Mouse (Mus musculus) urinary bladder, postnatal 25 days (tissue): ENCODE measurements around the gene Utp14a.
"Not testable (repeated sequence)": the region's sequence is repeated elsewhere in the genome, so short reads cannot be mapped to it uniquely, and the experiment has no call there.

Experiments
- DNase-seq: peaks from one replicate; pipeline ENCODE4 v3.0.0; 2022; ENCODE audit warnings: low spot score

Gene Utp14a

DNA sequence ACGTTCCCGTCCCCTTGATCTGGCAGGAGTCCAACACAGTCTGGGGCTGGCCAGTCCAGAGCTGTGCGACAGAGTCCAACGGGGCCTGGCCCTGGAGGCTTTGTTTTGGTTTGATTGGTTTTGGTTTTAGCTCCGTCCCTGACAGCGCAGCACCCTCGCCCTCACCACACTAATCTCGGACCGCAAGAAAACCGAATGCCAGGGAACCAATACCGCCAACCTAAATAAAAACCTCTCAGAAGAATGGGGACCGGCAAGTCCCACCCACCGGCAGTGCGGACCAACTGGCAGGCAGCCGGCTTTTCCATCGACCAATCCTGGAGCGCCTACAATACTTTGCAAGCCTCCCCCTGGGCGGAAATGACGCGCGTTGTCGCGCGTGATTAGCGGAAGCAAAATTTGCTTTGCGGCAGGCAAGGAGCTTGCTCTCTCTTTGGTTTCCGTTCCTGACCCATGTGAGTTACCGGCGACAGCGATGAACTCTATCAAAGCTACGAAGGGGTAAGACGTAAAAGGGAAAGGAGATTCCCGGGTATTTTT is at the start of gene Utp14a:
Gene Utp14a, plus strand, starts transcription at position 395 of the 540 bp plus-strand sequence.
- DNase-seq: peak; percentile 90

DNA sequence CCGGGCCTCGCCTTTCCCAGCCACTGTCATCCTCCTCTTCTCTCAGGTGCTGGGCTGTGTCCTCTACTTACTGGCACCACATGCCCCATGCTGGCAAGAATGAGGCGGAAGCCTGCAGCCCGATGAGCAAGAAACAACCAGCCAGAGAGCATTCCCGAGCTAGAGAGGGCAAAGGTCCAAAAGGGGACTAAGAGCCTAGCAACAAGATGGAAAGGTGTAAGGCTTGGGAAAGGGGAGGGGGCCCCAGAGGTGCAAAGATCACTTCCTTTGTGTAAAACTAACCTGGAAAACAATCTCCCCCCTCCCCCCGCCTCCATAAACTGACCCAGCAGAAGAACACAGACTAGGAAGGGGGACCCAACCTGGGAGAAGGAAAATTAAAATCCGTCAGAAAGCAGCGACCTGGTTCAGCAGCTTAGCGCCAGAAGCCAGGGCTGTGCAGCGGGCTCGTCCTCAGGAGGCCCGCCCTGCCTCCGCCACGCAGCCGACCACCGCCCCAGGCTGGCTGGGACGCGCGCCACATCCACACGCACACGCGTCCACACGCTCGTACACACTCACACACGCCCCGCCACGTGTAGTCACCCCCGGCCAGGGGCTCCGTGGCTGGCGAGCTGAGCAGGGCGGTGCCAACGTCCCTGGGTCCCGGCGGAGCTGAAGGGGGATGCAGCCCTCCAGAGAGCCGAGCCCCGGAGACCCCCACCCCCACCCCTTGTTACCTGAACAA is 48.7 kb upstream of the Utp14a start:
- peak; percentile 13 for DNase-seq

DNA sequence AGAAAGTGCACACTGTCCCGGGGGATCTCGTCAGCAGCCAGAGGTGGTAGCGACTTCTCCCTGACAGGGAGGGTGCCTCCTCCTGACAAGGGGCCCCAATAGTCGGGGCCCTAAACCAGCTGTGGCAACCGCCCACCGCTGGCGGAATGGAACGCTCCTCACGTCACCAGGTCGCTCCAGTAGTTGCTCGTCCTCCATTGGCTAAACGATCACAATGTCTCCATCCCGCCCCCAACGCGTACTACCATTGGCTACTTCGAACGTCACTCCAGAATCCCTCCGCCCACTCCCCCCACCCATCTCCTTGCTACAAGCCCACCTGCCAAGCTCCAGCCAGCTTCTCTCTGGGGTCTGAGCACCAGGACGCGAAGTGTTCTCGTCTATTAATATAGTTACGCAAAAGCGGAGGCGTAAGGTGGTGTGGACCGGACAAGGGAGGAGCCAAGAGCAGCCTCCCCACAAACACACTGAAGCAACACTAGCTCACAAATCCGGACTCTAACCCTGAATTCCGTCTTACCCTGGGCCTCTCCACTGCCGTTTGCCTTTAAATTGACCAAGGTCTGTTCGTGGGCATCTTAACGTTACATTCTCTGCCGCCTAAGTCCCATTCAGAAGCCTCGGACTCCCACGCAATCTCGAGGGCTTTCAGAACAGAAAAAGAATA is 48.0 kb upstream of the Utp14a start, which contains the start of gene Zdhhc9:
Gene Zdhhc9, minus strand, starts transcription at position 360 of the 667 bp plus-strand sequence.
- DNase-seq: peak; percentile 74

DNA sequence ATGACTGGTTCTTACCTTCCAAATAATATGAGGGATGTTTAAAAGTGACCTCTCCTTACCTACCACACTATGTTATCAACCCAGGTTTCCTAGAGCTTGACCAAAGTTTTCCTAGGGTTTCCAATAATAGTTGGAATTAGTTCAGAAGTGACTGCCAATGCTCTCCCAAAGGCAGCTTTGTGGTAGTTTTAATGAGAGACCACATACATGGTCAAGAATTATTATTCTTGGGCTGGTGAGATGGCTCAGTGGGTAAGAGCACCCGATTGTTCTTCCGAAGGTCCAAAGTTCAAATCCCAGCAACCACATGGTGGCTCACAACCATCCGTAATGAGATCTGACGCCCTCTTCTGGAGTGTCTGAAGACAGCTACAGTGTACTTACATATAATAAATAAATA is 46.9 kb upstream of the Utp14a start:
- DNase-seq: not testable (repeated sequence)

DNA sequence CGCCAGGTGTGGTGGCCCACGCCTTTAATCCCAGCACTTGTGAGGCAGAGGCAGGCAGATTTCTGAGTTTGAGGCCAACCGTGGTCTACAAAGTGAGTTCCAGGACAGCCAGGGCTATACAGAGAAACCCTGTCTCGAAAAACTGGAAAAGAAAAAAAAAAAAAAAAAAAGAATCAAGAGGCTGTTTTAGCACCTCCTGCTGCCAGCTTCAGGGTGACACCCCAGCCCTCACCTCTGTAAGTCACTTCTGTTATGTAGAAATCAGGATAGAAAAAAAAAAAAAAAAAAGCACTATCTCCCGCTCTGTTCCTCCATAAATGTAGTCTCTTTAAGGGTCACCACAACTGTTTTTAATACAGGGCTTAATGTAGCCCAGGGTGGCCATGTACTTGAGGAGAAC is 37.2 kb upstream of the Utp14a start:
- no peak for DNase-seq

DNA sequence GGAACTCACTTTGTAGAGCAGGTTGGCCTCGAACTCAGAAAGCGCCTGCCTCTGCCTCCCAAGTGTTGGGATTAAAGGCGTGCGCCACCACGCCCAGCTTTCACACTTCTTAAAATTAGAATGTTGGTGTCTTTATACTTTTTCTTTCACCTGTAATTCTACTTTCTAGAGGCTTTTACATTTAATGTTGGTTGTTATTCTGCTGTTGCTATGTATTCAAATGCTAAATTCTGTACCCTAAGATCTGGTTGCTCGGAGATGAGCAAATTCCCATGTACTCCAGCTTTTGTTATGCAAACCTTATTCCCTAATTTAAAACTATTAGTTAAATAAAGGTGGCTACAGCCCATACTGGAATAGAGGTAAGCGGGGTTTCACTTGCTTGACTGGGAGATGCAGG is 34.0 kb upstream of the Utp14a start:
- no peak for DNase-seq

DNA sequence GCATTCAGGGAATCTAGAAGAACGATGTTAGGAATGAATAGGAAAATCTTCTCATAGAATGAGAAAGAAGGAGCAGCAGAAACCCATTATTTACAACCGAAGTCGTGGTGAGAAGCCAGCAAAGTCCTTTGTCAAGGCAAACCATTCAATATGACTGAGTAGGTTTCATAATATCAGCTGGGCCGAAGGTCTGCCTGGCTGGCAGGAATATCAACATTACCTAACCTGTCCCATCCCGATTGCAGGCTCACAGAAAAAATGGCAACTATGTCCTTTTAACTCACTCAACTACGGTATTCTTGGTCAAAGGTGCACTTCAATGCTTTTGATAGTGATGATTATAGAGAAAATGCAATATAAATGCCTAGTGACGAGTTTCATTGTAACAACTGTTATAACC is 30.4 kb upstream of the Utp14a start:
- no peak for DNase-seq

DNA sequence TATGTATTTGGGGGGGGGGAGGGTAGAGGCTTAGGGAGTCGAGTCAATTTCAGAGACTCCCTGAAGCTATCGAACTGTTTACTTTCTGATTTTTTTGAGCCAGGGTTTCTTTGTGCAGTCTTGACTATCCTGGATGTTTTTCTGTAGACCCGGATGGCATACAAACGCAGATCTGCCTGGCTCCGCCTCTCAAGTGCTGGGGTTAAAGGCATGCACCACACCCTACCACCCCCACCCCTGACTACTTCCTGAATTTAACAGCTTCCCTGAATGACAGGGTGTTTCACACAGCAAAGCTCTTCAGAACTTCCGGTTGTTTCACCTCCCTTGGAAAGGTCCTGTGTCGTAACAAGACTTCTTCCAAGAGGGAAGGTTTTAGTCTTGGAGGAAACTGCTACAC is 22.2 kb upstream of the Utp14a start:
- no peak for DNase-seq

DNA sequence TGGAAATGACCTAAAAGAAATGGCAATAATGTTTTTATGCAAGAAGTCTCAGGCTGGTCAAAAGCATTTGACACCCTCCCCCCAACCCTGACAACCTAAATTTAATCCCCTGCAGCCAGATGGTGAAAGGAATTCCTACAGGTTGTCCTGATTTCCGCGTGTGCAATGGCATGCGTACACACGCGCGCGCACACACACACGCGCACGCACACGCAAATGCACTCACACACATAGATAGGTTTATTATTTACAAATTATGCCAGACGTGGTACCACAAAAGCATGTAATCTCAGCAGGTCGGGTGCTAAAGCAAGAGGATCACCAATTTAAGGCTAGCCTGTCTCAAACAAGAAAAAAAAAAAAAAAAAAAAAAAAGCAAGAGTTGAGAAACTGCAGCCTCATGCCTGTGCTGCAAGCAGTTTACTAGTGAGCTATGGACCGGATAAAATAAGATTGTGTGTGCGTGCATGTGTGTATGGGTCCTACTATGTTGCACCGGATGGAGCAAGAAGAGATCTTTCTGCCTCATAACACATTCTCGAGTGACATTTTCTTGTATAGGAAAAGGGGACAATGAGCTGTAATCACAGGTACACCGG is 733 bp upstream of the Utp14a start:
- DNase-seq: no peak

DNA sequence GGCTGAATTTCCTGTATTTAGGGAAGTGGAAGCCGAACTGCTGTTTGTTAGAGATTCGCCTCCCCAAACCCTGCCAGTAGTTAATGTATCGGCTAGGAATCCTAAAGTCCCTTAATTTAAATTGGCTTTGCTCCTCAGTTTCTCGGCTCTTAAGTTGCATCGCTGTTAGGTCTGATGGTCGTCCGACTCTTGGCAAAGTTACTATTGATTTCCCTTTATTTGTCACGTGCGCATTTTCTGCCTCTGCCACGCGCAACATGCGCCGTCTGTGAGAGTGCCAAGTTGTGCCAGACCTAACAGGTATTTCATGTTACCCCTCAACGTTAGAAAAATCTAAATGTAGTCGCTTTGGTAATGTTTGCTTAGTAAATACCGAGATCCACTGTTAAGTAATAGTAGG is 349 bp downstream of the Utp14a start:
- no peak for DNase-seq

DNA sequence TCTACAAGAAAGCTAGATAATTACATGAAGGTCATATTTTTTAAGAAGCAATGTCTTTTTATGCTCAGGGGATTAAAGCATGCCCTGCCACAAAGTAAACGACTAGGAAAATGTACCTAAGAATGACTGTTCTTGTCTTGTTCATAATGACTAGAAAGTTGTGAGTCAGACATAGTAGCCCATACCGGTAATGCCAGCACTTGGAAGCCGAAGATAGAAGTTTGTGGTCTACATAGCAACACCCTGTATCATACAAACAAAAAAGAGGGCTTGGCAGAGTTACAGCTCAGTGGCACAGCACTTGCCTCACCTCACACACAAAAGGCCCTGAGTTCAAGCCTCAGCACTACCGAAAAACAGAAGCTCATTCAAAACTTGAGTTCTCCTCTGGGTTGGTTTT is 15.0 kb downstream of the Utp14a start:
- no peak for DNase-seq

DNA sequence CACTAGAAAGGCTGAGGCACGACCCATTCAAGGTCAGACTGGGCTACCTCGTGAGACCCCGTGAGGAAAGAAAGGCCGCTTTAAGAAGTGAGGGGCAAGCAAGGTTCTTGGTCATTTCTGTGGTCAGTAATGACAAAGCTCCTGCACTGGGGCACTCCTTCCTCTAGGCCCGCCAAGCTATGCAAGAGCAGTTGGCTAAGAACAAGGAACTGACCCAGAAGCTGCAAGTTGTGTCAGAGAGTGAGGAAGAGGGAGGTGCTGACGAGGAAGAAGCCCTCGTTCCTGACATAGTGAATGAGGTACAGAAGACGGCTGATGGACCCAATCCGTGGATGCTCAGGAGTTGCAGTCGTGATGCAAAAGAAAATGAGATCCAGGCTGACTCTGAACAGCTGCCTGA is 18.0 kb downstream of the Utp14a start:
- no peak for DNase-seq

DNA sequence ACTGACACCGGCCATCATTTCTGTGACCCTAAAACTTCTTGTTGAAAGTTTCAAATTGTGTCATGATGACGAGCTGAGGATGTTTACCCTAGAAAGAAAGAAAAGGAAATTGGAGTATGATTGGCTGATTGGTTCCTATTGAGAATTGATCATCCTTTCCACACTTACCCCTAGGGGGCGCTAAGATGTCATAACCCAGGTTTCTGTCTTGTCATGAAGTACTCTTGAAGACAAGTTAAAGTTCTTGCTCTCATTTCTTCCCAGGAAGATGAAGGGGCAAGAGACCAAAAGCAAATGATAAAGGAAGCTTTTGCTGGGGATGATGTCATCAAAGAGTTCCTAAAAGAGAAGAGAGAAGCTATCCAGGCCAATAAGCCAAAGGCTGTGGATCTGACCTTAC is 21.4 kb downstream of the Utp14a start:
- DNase-seq: peak; percentile 31

DNA sequence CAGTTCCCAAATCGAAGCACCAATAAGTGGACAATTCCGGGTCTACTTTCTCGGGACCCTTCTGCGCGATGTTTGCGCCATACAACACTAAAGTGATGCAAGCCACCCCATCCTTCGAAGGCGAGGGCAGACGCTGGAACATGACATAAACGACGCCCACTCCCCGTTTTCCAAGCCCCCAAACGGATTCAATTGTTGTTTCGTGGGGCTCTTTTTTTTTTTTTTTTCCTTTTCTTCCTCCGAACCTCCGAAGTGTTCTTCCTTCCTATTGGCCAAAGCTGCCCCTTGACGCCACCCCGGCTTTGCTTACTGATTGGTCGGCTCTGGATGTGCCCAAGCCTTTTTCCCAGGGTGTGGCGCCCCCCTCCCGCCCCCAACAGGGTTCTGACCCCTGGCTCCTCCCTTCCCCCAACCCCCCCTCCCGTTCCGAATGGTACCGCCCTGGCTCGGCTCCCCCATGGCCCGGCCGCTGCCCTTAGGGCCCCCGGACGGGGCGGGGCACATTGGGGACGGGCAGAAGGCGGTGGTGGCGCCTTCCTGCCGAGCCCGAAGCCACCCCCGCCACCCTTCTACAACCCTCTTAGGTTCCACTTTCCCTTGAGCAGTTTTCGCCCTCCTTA is 27.8 kb downstream of the Utp14a start:
- DNase-seq: peak; percentile 48

DNA sequence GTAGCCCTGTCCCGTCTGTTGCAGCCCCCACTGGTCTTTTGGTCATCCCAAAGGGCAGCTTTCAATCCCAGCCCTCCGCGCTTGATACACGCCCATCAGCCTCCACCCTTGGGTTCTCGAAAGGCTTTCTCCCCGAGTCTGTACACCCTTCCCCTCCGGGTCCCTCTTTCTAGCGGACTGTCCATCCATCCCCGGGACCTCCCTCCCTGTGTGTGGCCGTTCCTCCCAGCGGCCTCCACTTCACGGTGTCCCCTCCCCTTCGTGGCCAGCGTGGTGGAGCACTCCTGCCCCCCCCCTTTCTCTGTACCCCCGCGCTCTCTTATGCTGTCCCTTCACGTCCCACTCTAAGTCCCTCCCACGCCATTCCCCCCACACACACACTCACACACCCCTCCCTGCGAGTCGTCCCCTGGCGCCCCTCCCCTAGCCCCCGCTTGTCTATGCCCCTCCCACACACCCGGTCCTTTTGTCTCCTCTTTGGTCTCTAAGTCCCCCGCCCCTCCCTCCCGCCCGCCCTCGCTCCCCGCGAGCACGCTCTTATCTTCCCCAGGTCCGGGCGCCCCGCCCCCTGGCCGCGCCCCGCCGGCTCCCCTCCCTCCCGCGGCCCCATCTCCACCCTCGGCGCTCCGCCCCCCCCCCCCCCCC is 28.5 kb downstream of the Utp14a start:
- peak; percentile 37 for DNase-seq

DNA sequence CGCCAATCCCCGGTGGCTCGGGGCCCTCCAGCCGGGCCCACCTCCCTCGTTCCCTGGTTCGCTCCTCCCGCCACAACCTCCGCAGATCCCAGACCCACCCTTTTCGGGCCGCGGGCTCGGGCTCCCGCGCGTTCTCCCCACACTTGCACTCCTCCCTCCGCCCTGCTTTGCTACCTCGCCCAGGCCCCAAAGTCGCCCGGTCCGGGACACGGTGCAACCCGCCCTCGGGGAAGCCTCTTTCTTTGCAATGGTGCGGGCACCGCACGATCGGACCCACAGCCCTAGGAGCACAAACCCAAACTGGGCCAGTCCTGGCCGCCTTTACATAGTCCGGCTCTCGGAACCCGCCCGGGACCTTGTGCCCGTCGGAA is 29.0 kb downstream of the Utp14a start:
- peak; percentile 30 for DNase-seq

DNA sequence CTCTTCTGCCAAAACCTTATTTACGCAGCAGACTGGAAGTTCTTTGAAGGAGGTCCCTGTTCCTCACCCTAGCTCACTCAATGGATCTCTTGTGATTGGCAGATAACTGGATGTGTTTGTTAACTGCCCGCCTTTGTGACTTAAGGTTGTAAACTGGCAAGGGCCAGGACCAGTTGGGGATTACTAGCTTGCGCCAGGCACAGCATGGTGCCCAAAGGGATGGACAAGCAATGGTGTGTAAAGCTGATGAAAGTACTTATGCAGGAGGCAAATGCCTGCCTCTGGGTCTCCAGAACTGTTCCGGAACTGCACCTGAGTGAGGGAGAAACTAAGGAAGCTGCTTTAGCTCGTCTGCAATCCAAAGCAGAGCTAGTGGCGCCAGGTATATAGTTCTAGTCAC is 29.8 kb downstream of the Utp14a start:
- DNase-seq: no peak

DNA sequence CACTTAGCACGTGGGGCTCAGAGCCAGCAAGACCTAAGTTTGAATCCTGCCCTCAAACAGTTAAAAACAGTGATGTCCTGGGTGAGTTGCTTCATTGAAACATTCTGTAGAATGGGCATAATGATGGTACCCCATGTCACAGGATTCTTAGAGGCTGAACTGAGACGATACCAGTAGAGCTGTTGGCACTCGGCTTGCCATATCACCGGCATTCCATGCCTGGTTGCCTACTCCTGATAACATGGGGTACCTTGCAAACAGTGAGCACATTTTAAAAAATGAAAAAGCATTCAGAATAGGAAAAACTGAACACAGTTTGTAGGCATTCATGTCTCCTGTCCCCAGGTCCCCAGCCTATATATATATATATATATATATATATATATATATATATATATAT is 31.3 kb downstream of the Utp14a start:
- DNase-seq: no peak

DNA sequence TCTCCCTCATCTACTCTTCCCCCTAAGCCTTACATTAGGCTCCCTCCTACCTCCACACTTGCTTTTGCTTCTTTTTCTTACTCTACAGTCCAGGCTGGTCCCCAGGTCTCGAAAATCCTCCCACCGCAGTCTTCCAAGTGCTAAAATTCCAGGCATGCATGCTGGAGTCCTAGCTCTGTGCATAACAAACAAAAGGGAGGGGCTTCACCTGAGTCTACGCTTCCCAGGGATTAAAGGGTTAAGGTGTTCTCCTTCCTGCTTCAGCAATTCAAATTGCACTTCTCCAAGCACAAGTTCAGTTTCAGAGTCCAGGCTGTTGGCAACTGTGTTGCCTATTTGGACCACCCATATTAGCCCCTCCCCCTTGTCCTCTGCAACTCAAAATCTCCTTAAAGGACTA is 34.8 kb downstream of the Utp14a start:
- no peak for DNase-seq

DNA sequence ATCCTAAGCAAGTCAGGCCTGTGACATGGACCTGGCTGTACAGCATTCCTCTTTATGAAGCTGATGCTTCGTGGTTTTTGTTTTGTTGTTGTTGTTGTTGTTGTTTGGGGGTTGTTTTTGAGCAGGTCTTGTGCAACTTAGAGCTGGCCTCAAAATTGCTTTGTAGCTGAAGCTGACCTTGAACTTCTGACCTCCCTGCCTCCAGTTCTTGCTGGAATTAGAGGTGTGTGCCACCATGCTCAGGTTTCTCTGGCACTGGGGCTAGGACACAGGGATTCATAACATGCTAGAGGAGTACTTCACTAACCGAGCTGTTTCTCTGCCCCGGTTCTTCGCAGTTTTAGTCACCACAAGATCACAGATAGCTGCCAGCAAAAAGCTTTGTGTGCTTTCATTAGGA is 48.7 kb downstream of the Utp14a start:
- no peak for DNase-seq

DNA sequence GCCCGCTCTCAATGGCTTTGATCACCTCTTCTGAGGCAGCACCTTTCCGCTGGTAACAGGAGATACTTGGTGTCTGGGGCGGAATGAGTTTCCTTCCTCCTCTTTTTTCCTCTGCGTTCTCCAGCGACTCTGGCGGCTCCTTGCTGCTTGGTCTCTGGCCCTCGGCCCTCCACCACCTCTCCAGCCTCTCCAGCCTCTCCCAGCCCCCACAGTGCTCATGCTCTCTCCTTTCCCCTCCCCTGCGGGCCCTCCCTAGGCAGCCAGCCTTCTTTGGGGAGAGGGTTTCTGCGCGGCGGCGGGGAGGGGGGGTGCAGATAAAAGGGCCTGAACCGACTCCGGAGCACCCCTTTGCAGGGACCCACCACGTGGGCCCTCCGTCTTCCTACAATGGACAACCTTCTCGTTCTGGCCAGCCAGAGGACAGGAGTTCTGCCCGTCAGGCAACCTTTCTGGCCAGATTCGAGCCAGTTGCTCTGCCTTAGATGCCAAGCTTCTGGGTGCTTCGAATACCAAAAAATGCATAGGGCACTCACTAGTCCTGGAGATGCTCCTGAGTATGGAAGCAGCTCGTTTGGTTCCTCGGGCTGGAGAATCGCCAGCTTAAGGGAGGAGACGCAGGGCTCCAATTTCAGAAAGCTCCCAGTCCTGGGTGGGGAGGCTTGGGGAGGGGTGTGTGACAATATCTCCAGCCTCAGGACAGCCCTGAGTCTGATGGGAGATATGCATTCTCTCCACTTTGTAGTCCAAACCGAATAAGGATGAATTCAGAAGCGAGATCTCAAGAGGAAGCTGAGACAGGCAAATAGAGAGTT is 54.2 kb downstream of the Utp14a start:
- no peak for DNase-seq
